Mouse (Mus musculus): ENCODE results near the gene Cacna1d.

Gene Cacna1d

GRCm38 (mm10) chr14:30064864-30065263 is 426.4 kb downstream of the Cacna1d start:
- no peak for DNase-seq

DNA sequence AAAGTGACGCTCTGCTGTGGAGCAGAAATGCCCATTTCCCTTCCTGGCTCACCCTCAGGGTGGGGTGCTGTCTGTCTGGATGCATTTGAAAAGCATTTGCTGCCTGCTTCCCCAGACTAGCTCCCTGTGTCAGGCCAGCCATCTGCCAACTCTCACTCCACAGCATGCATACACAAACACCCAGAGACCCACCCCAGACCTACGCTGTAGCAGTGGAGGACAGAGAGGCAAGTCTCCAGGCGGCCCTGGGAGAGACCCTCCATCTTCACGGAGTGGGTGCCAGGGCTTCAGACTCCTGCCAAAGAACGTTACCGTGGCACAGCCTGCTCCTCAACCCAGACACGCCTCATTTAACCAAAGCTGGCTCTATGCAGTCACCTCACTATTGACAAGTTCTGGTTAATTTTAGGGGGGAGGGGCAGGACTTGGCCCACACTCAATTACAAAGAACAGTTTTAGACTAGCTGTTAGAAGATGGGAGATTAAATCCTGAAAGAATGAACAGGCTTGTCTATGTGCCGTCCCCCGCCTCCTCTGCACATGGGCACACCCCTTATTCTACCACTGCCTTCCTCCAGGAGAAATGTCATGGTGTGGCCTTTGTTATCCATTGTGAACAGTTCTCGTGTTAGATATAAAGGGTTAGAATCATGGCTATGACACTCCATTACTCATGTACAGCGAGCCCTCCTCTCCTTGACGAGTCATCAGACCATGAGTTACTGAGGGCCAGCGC is 435.1 kb downstream of the Cacna1d start:
- no peak for DNase-seq

DNA sequence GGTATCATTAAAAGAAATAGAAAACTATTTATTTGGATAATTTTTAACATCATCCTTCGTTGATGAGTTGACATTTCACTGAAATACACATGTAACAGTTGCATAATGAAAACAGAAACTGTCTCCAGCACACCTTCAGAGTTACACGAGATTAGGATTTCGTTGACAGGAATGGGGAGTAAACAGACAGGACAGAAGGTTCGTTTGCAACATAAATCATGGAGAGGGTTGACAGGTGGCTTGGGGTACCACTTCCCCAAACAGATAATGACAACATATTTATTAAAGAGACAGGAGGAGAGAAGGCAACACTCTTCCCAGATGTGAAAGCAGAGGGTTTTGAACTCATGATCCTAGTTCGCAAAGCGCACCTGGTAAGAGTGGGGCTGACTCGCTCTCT is 436.3 kb downstream of the Cacna1d start:
- DNase-seq, result no peak

GRCm38 (mm10) chr14:30050280-30050679 is 441.0 kb downstream of the Cacna1d start:
- DNase-seq, result no peak

- no peak for DNase-seq
Measured at GRCm38 (mm10) chr14:30048049-30048448, 443.2 kb downstream of the Cacna1d start.

- no peak for DNase-seq
Measured at GRCm38 (mm10) chr14:30046976-30047375, 444.3 kb downstream of the Cacna1d start.

DNA sequence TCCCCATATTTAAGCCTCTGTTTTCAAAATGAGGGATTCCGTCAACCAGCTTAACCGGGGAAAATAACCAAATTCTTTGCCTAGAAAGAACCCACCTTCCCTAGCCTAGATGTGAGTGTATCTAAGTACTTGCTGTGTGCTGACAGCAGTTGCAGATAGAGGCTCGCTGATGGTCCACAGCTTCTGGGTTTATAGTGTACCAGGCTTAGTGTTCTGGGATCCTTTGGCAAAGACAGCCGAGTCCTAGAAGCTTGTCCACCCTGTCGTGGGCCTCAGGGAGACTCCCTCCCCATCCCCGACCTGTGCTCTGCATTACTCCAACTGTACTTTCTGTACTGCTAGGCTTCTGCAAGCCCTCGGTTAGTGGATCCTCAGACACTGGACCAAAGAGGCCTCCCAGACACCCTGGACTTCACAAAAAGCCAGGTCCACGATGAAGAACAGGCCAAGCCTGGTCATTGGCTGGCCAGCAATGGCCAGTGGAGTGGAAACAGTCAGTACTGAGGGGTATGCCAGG is 445.5 kb downstream of the Cacna1d start:
- DNase-seq, result no peak

DNA sequence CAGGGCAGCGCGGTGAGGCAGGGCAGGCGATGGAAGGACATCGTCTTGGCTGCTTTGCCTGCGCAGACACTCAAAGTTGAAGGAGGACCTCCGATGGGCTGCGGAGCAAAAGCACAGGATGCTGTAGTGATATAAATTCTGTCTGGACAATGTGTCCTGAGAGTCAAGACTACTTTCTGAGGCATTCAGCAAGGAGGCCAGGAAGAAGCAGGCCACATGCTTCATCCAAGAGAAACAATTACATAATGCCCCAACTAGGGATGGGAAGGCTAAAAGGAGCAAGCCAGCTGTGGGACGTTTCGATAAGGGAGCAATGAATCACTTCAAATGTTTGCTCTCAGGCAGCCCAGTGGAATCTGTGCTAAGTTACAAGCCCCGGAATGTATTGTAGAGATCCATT is 446.0 kb downstream of the Cacna1d start:
- no peak for DNase-seq

GRCm38 (mm10) chr14:30043356-30043940 is 447.8 kb downstream of the Cacna1d start:
- no peak for DNase-seq

DNA sequence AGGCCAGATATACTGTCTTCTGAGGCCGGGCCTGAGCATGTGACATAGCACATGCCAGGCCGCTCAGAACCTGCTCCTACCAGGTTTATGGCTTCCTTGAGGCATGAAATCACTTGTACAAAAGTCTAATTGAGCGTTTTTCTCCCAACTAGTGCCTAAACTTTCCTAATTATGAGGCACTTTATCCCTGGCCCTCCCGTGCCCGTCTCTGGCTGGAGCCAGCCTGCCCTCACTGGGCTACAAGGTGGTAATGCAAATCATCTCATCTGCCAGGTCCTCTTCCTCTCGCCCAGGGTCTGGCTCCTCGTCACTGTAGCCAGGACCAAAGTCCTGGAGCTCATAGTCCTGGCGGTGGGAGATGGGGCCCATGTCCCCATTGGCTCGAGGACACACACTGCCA is 449.4 kb downstream of the Cacna1d start:
- no peak for DNase-seq

DNA sequence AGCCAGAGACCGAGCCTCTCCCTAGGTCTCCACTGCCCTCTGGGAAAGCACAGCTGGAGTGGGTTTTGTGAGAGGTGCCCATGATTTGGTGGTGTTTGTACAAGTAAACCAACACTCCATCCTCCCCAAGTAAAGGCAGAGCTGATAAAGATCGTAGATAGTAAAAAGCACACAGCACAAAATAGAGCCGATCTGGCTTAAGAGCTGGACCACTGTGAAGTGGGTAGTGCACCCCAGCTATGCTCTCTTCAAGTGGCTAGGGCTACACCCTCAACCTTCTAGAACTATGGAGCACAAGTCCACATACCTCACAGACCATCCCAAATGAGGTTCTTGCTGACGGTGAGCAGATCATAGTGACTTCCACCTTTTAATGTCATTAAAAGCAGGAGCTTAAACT is 451.8 kb downstream of the Cacna1d start:
- DNase-seq, result no peak

DNA sequence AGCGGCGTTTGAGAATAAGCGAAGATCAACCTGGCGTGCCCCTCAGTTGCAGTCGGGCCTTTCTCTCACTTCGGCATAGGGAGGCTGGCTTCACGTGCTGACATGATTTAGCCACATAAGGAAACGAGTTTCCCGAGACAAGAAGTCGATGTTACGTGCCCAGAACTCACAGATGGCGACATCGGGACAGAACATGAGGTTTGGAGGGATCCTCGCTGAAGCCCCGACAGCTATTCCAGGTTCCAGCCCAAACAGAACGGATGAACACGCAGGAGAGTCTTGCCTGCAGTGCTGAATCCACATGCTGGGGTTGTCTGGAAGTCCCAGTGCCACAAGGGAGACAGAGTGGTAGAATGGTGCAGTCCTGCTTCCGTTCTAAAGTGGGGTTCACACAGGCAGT is 452.8 kb downstream of the Cacna1d start:
- no peak for DNase-seq

GRCm38 (mm10) chr14:30033405-30033804 is 457.9 kb downstream of the Cacna1d start:
- no peak for DNase-seq

DNA sequence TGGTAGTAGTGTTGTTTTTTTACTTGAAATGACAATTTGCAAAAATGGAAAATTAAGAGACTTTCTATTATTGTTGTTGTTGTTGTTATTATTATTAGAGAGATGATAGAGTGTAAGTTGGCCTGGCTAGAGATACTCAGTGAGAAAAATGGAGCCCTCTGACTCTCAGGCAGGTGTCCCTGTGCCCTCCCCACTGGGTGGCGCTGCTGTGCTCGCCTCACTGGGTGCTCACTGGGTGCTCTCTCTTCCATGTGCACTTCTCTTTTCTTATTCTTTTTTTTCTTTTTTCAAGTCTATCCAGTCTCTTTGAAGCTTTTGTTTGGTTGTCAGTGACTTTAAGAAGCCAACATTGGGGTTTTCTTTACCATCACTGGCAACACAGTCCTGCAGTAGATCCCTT is 463.9 kb downstream of the Cacna1d start:
- DNase-seq, result no peak

DNA sequence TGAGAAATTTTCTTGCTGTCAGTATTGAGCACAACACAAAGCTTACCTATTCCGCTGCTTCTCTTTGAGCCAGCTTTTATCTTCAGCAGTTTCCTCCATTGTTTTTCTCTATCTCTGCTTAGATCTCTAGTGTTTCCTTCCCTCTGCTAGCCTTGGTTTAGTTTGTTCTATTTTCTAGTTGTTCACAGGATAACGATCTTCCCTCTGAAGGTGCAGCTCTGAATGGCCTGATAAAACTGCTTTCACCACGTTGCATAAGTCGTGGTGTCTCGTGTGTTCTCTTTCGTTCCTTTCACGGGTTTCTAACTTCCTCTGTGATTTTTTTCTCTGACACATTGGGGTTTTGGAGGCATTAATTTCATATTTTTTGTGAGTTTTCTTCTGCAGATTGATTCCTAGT is 466.9 kb downstream of the Cacna1d start:
- DNase-seq, result no peak

DNA sequence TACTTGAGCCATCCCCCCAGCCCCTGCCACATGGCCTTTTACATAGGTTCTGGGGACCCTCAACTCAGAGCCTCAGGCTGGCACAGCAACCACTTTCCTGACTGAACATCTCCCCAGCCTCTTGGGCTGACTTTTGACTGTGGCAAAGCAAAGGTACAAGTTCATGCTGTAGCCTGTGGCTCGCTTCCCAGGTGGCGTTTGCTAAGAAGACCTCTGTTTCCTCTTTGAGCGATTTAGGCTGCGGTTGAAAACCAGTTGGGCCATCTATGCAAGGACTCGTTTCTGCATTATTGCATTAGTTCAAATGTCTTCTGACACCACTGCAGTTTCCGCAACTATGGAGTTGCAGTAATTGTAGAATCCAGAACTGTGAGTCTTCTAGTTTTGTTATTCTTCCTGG is 468.8 kb downstream of the Cacna1d start:
- no peak for DNase-seq

DNA sequence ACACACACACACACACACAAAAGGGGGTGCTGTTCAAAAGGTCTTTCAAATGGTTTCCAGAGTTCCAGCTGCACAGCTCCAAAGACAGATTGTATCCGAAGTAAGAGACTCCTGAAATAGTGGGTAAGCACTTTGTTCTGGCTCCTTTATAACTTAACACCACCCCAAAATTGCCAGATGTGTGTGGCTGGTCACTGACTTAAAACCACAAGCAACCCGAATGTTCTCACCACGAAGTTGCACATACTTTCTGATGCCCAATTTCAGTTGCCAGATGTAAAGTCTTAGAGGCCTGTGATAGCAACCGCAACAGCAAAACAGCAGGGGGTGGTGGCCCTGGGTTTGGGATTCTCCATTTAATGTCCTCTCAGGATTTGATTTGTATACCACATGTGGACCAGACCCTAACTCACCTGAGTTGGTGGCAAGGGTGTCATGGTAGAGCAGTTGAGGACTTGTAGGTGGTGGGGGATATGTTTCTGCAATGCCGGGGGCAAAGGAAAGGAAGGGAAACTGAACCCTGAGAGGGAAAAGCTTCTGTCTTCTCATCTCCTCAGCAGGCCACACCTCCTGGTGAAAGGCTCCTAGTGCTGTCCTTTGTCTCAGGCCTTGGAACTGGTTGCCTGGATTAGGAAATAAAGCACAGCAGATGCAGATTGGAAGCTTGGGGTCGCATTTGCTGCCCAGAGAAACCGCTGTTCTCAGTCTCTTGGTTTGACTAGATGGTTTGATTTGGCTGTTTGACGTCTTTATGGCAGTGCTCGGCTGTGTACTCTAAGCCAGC is 471.3 kb downstream of the Cacna1d start:
- no peak for DNase-seq

GRCm38 (mm10) chr14:30019375-30019774 is 471.9 kb downstream of the Cacna1d start:
- DNase-seq, result no peak

DNA sequence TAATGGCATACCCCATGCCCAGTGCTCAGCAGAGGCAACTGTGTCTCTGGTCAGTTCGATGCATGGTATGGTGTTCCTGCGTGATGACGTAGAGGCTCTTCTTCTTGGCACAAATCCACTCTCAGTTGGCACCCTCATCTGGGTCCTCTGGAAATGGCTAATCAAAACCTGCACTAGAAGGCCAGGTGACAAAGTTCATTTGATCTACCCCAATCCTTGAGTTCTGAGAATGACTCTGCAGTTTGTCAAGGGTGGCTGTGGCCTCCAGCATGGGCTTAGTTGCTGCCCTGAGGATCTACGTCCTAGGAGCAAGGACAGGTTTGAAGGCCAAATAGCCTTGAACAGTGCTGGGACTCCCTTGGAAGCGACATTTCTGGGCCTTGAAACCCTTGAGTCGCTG is 472.4 kb downstream of the Cacna1d start:
- no peak for DNase-seq

DNA sequence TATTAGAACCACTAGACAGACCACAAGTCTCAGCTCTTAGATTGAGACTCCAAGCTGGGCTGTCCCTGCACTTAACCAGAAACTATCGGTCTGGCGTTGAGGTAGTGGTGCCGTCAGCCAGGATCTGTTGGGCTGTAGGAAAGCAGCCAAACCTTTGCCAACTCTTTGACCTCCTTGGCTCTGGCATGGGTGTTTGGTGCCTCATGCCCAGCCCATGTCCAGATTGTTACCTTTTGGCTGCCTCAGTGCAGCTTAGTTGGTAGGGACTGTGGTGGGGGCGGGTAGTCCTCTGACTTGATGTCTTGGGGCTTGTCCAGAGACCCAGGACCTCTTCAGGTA is 472.8 kb downstream of the Cacna1d start:
- no peak for DNase-seq

GRCm38 (mm10) chr14:30017794-30018462 is 473.3 kb downstream of the Cacna1d start:
- DNase-seq, result no peak

- DNase-seq, result no peak
Measured at GRCm38 (mm10) chr14:30016666-30017065, 474.6 kb downstream of the Cacna1d start.

- no peak for DNase-seq
Measured at GRCm38 (mm10) chr14:30015008-30015407, 476.2 kb downstream of the Cacna1d start.

Measured in cerebellum, adult 8-10 months (tissue).